Mouse (Mus musculus): ENCODE measurements around the gene Noxred1. TPM values are rescaled to one million over a fixed set of nuclear protein-coding genes. Genes with fewer than 3 reads are reported as not detected.
"Not testable (repeated sequence)": the region's sequence is repeated elsewhere in the genome, so short reads cannot be mapped to it uniquely, and the experiment has no call there.

Noxred1 gene
- 0.60 and 0.67 TPM in 2 replicates for polyA plus RNA-seq (2015; fragmentation: Nextera tagmentation; extraction: Ambion mirVana)

- Histone ChIP-seq H3K27ac (ENCODE audit: low read length) (no peak within 1 kb of the TSS), H3K9ac (replicated peaks; ENCODE audit: low read length) (no peak within 1 kb of the TSS), H3K27me3 (ENCODE audit: insufficient read depth, low read length) (no peaks in the 10 kb centered on the region), H3K4me1 (ENCODE audit: insufficient read depth, low read length) (no peaks in the 10 kb centered on the region), H3K36me3 (ENCODE audit: insufficient read depth, low read length) (peaks cover 45% of the 10 kb centered on the region), H3K4me3 (ENCODE audit: low read length) (no peak within 1 kb of the TSS), H3K9me3 (ENCODE audit: low read length) (no peaks in the 10 kb centered on the region), H3K4me2 (replicated peaks; ENCODE audit: low read depth, low read length) (no peak within 1 kb of the TSS)
- WGBS, result 96% methylated on average over 1 of the region's 1 CpGs
- ATAC-seq (ENCODE audit: low FRiP score, low TSS enrichment), result no peak
Observed at GRCm38 (mm10) chr12:87238632-87239031, at the start of gene Noxred1. TSS of gene Noxred1 (minus strand) at chr12:87238732.

GRCm38 (mm10) chr12:87284726-87285125, 46.2 kb upstream of the Noxred1 start:
- H3K4me1 ChIP-seq (ENCODE audit: insufficient read depth, low read length), result peaks cover 3% of the 10 kb centered on the region
- no peak overlapping the region for H3K27ac ChIP-seq (ENCODE audit: low read length)
- WGBS, result 86% methylated on average over 5 of the region's 5 CpGs

GRCm38 (mm10) chr12:87284268-87284667, 45.7 kb upstream of the Noxred1 start:
- no peak overlapping the region for H3K4me3 ChIP-seq (ENCODE audit: low read length)
- WGBS, result 84% methylated on average over 4 of the region's 4 CpGs
- no peak for ATAC-seq (ENCODE audit: low FRiP score, low TSS enrichment)
- H3K4me1 ChIP-seq (ENCODE audit: insufficient read depth, low read length), result peaks cover 8% of the 10 kb centered on the region
- H3K9me3 ChIP-seq (ENCODE audit: low read length), result peaks cover 6% of the 10 kb centered on the region; the same call in 1 of the 2 replicates
- no peaks in the 10 kb centered on the region for H3K36me3 ChIP-seq (ENCODE audit: insufficient read depth, low read length)
- H3K27ac ChIP-seq (ENCODE audit: low read length), result no peak overlapping the region
- H3K27me3 ChIP-seq (ENCODE audit: insufficient read depth, low read length), result no peaks in the 10 kb centered on the region
- no peak overlapping the region for H3K4me2 ChIP-seq (replicated peaks; ENCODE audit: low read depth, low read length)
- no peak overlapping the region for H3K9ac ChIP-seq (replicated peaks; ENCODE audit: low read length)

More at GRCm38 (mm10) chr12:87284726-87285125, 46.2 kb upstream of the Noxred1 start:
- H3K4me2 ChIP-seq (replicated peaks; ENCODE audit: low read depth, low read length), result no peak overlapping the region
- no peak for ATAC-seq (ENCODE audit: low FRiP score, low TSS enrichment)
- no peaks in the 10 kb centered on the region for H3K36me3 ChIP-seq (ENCODE audit: insufficient read depth, low read length)
- H3K4me3 ChIP-seq (ENCODE audit: low read length), result no peak overlapping the region
- H3K9ac ChIP-seq (replicated peaks; ENCODE audit: low read length), result no peak overlapping the region
- peaks cover 6% of the 10 kb centered on the region; the same call in 1 of the 2 replicates for H3K9me3 ChIP-seq (ENCODE audit: low read length)
- no peaks in the 10 kb centered on the region for H3K27me3 ChIP-seq (ENCODE audit: insufficient read depth, low read length)

- Histone ChIP-seq H3K4me2 (replicated peaks; ENCODE audit: low read depth, low read length) (no peak overlapping the region), H3K36me3 (ENCODE audit: insufficient read depth, low read length) (no peaks in the 10 kb centered on the region), H3K9ac (replicated peaks; ENCODE audit: low read length) (no peak overlapping the region), H3K27ac (ENCODE audit: low read length) (no peak overlapping the region), H3K27me3 (ENCODE audit: insufficient read depth, low read length) (no peaks in the 10 kb centered on the region), H3K4me1 (ENCODE audit: insufficient read depth, low read length) (peaks cover 12% of the 10 kb centered on the region), H3K9me3 (ENCODE audit: low read length) (peaks cover 6% of the 10 kb centered on the region; the same call in 1 of the 2 replicates), H3K4me3 (ENCODE audit: low read length) (no peak overlapping the region)
- whole genome bisulfite sequencing, result 73% methylated on average over 7 of the region's 7 CpGs
- ATAC-seq (ENCODE audit: low FRiP score, low TSS enrichment), result no peak
Observed at GRCm38 (mm10) chr12:87283706-87284105, 45.2 kb upstream of the Noxred1 start.

GRCm38 (mm10) chr12:87282743-87283142, 44.2 kb upstream of the Noxred1 start:
- no peaks in the 10 kb centered on the region for H3K27me3 ChIP-seq (ENCODE audit: insufficient read depth, low read length)
- no peak for ATAC-seq (ENCODE audit: low FRiP score, low TSS enrichment)
- no peaks in the 10 kb centered on the region for H3K36me3 ChIP-seq (ENCODE audit: insufficient read depth, low read length)
- H3K9me3 ChIP-seq (ENCODE audit: low read length), result 0 out of 2 replicates have a peak, but pooled peaks cover 2% of the 10 kb centered on the region
- no peak overlapping the region for H3K9ac ChIP-seq (replicated peaks; ENCODE audit: low read length)
- 97% methylated on average over 4 of the region's 4 CpGs for WGBS
- H3K4me2 ChIP-seq (replicated peaks; ENCODE audit: low read depth, low read length), result no peak overlapping the region
- H3K4me3 ChIP-seq (ENCODE audit: low read length), result no peak overlapping the region
- H3K4me1 ChIP-seq (ENCODE audit: insufficient read depth, low read length), result peaks cover 19% of the 10 kb centered on the region
- no peak overlapping the region for H3K27ac ChIP-seq (ENCODE audit: low read length)

- Histone ChIP-seq H3K4me3 (ENCODE audit: low read length) (no peak overlapping the region), H3K4me1 (ENCODE audit: insufficient read depth, low read length) (peaks cover 19% of the 10 kb centered on the region), H3K27ac (ENCODE audit: low read length) (no peak overlapping the region), H3K27me3 (ENCODE audit: insufficient read depth, low read length) (no peaks in the 10 kb centered on the region), H3K9me3 (ENCODE audit: low read length) (no peaks in the 10 kb centered on the region), H3K36me3 (ENCODE audit: insufficient read depth, low read length) (0 out of 2 replicates have a peak, but pooled peaks cover under 1% of the 10 kb centered on the region), H3K9ac (replicated peaks; ENCODE audit: low read length) (no peak overlapping the region), H3K4me2 (replicated peaks; ENCODE audit: low read depth, low read length) (no peak overlapping the region)
- ATAC-seq (ENCODE audit: low FRiP score, low TSS enrichment), result no peak
- 76% methylated on average over 1 of the region's 1 CpGs for WGBS
Observed at GRCm38 (mm10) chr12:87281766-87282165, 43.2 kb upstream of the Noxred1 start.

- Histone ChIP-seq H3K4me3 (ENCODE audit: low read length) (no peak overlapping the region), H3K4me1 (ENCODE audit: insufficient read depth, low read length) (peaks cover 19% of the 10 kb centered on the region), H3K9ac (replicated peaks; ENCODE audit: low read length) (no peak overlapping the region), H3K4me2 (replicated peaks; ENCODE audit: low read depth, low read length) (no peak overlapping the region), H3K27me3 (ENCODE audit: insufficient read depth, low read length) (no peaks in the 10 kb centered on the region), H3K36me3 (ENCODE audit: insufficient read depth, low read length) (peaks cover 14% of the 10 kb centered on the region; the same call in 1 of the 2 replicates), H3K9me3 (ENCODE audit: low read length) (no peaks in the 10 kb centered on the region), H3K27ac (ENCODE audit: low read length) (no peak overlapping the region)
- peak; percentile 32; the same call in 1 of the 2 replicates for ATAC-seq (ENCODE audit: low FRiP score, low TSS enrichment)
- 51% methylated on average over 14 of the region's 14 CpGs for WGBS
Observed at GRCm38 (mm10) chr12:87279879-87280278, 41.3 kb upstream of the Noxred1 start.

GRCm38 (mm10) chr12:87279350-87279749, 40.8 kb upstream of the Noxred1 start:
- no peak overlapping the region for H3K4me3 ChIP-seq (ENCODE audit: low read length)
- H3K27me3 ChIP-seq (ENCODE audit: insufficient read depth, low read length), result no peaks in the 10 kb centered on the region
- H3K36me3 ChIP-seq (ENCODE audit: insufficient read depth, low read length), result peaks cover 20% of the 10 kb centered on the region
- no peak overlapping the region for H3K27ac ChIP-seq (ENCODE audit: low read length)
- H3K4me2 ChIP-seq (replicated peaks; ENCODE audit: low read depth, low read length), result no peak overlapping the region
- no peaks in the 10 kb centered on the region for H3K9me3 ChIP-seq (ENCODE audit: low read length)
- no peak overlapping the region for H3K9ac ChIP-seq (replicated peaks; ENCODE audit: low read length)
- peak; percentile 26; the same call in 1 of the 2 replicates for ATAC-seq (ENCODE audit: low FRiP score, low TSS enrichment)
- 24% methylated on average over 3 of the region's 3 CpGs for WGBS
- peaks cover 19% of the 10 kb centered on the region for H3K4me1 ChIP-seq (ENCODE audit: insufficient read depth, low read length)

GRCm38 (mm10) chr12:87278118-87278730, 39.7 kb upstream of the Noxred1 start:
- Histone ChIP-seq H3K36me3 (ENCODE audit: insufficient read depth, low read length) (peaks cover 28% of the 10 kb centered on the region), H3K9ac (replicated peaks; ENCODE audit: low read length) (no peak overlapping the region), H3K4me1 (ENCODE audit: insufficient read depth, low read length) (peaks cover 19% of the 10 kb centered on the region), H3K4me2 (replicated peaks; ENCODE audit: low read depth, low read length) (0 out of 2 replicates have a peak overlapping the region, but pooled peaks have one; percentile 5), H3K9me3 (ENCODE audit: low read length) (no peaks in the 10 kb centered on the region), H3K4me3 (ENCODE audit: low read length) (no peak overlapping the region), H3K27ac (ENCODE audit: low read length) (no peak overlapping the region; the same call in 1 of the 2 replicates), H3K27me3 (ENCODE audit: insufficient read depth, low read length) (no peaks in the 10 kb centered on the region)
- ATAC-seq (ENCODE audit: low FRiP score, low TSS enrichment), result peak; percentile 68; the same call in 1 of the 2 replicates
- WGBS, result 15% methylated on average over 6 of the region's 6 CpGs

- not testable (repeated sequence) for ATAC-seq (ENCODE audit: low FRiP score, low TSS enrichment); H3K4me2 ChIP-seq (replicated peaks; ENCODE audit: low read depth, low read length); H3K27ac ChIP-seq (ENCODE audit: low read length); H3K27me3 ChIP-seq (ENCODE audit: insufficient read depth, low read length); H3K9ac ChIP-seq (replicated peaks; ENCODE audit: low read length); H3K9me3 ChIP-seq (ENCODE audit: low read length); H3K4me3 ChIP-seq (ENCODE audit: low read length)
- H3K4me1 ChIP-seq (ENCODE audit: insufficient read depth, low read length), result peaks cover 19% of the 10 kb centered on the region
- peaks cover 38% of the 10 kb centered on the region for H3K36me3 ChIP-seq (ENCODE audit: insufficient read depth, low read length)
- WGBS, result 90% methylated on average over 4 of the region's 4 CpGs
Observed at GRCm38 (mm10) chr12:87277251-87277650, 38.7 kb upstream of the Noxred1 start.
